Mouse (Mus musculus) splenic B cell, adult 2 months (primary cell): Measurements from ENCODE around the gene Ddx6.

Experiments used
- DNase-seq: peaks from one replicate; pipeline ENCODE4 v3.0.0-alpha.2; 2011; ENCODE audit warnings: low read depth, low spot score
- H3K27me3 ChIP-seq: 2 replicates; pipeline ENCODE4 v1.6.1; 2012; ENCODE audit warnings: mild to moderate bottlenecking, low read length, moderate library complexity, mixed read lengths; ENCODE audit not compliant: control insufficient read depth, poor library complexity, insufficient read depth, severe bottlenecking
- H3K36me3 ChIP-seq: 2 replicates; pipeline ENCODE4 v1.6.1; 2012; ENCODE audit warnings: mild to moderate bottlenecking, low read length, moderate library complexity, mixed read lengths; ENCODE audit not compliant: control insufficient read depth, poor library complexity, insufficient read depth, severe bottlenecking

Ddx6 gene

DNA sequence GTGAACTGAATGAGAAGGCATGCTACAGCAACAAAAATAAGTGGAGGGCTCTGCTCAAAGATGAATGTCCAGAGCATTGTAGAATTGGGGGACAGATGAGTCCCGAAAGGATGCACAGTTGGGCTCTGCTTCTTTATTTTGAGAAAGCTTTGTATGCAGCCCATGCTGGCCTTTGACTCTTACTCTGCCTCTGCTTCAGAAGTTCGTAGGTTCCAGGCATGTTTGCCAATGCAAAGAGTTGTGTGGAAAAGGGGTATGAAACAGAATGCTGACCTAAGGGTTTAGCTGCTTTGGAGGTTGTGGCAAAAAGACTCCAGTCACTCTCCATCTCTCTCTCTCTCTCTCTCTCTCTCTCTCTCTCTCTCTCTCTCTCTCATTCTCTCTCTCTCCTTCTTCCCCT, 36.9 kb downstream of the Ddx6 start:
- H3K27me3 ChIP-seq = no peaks in the 10 kb centered on the region
- no peak for DNase-seq
- H3K36me3 ChIP-seq = peaks cover 17% of the 10 kb centered on the region

- no peaks in the 10 kb centered on the region for H3K27me3 ChIP-seq
- H3K36me3 ChIP-seq = peaks cover 8% of the 10 kb centered on the region; the same call in 1 of the 2 replicates
- DNase-seq = no peak
These were observed 38.4 kb downstream of the Ddx6 start for GRCm38 (mm10) chr9:44643103-44643502.

DNA sequence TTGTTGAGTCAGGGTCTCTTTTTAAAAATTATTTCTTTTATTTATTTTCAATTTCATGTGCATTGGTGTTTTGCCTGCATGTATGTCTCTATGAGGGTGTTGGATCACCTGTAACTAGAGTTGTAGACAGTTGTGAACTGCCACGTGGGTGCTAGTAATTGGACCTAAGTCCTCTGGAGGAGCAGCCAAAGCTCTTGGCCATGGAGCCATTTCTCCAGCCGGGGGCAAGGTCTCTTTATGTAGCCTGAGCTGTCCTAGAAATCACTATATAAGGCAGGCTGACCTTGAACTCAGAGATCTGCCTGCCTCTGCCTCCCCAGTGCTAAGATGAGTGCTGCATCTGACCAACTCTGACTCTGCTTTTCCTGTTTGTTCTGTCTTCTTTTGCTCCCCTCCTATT, 39.5 kb downstream of the Ddx6 start:
- no peaks in the 10 kb centered on the region for H3K27me3 ChIP-seq
- H3K36me3 ChIP-seq = 0 out of 2 replicates have a peak, but pooled peaks cover 2% of the 10 kb centered on the region
- DNase-seq = no peak

- DNase-seq = peak; percentile 47
- no peaks in the 10 kb centered on the region for H3K27me3 ChIP-seq
These were observed 40.8 kb downstream of the Ddx6 start for GRCm38 (mm10) chr9:44645481-44645880.

DNA sequence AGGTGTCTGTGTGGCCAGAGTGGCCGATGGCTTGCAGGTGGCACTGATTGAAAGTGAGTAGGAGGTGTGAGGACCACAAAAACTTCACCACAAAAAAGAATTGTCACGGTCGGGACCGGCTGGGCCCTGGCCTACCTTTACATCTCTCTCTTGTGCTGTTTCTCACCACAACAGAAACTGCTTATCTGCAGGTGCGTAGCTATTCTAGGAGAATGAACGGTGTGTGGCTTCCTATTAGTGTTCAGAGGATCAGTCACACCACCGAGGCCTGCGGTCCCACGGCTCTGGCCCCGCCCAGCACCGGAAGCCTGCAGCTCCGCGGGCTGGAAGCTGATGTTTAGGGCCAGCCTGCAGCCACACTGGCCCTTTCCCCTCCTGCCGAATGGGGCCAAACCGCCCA, 41.2 kb downstream of the Ddx6 start:
- no peaks in the 10 kb centered on the region for H3K27me3 ChIP-seq

More at GRCm38 (mm10) chr9:44645481-44645880, 40.8 kb downstream of the Ddx6 start:
- no peaks in the 10 kb centered on the region for H3K36me3 ChIP-seq

DNA sequence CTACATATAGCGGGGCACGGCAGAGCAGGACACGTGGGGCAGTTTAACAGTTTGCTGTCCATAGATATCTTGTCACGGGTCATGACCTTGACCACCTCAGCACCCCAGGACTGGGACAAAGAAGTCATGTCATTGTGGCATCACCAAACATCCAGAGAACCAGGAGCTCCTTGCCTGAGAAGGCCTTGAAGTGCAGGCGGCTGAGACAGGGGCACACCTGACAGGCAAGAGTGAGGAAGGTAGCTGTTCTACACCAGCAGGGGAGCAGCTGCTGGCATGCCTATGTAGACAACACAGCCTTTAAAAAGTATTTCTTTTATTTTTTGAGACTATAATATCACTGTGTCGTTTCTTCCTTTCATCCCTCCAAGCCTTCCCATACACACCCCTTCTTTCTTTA, 41.7 kb downstream of the Ddx6 start:
- peak; percentile 47 for DNase-seq
- Histone ChIP-seq H3K27me3 (no peaks in the 10 kb centered on the region), H3K36me3 (no peaks in the 10 kb centered on the region)

More for the DNA sequence above, 41.2 kb downstream of the Ddx6 start:
- no peaks in the 10 kb centered on the region for H3K36me3 ChIP-seq
- peak; percentile 83 for DNase-seq

GRCm38 (mm10) chr9:44647026-44647425, 42.3 kb downstream of the Ddx6 start:
- DNase-seq = peak; percentile 42
- Histone ChIP-seq H3K27me3 (no peaks in the 10 kb centered on the region), H3K36me3 (no peaks in the 10 kb centered on the region)

- DNase-seq = no peak
- Histone ChIP-seq H3K27me3 (no peaks in the 10 kb centered on the region), H3K36me3 (no peaks in the 10 kb centered on the region)
These were observed 43.0 kb downstream of the Ddx6 start for GRCm38 (mm10) chr9:44647656-44648055.

DNA sequence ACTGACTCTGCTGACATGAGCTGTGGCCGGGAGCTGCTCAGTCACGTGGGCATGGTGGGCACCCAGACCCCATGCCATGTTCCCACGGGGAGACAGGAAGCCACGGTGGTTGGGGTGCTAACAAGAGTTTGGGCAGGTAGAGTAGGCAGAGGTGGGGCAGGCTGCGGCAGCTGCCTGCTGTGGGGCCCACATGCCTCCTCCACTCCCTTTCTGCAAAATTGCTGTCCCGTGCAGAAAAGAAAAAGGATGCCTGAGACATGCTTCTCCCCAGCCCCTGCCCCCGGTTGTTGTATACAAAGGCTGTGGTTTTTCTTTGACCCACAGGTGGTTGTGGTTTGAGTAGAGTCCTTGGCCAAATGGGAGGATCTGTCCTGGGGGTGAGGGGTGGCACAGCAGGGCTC, 44.2 kb downstream of the Ddx6 start:
- no peaks in the 10 kb centered on the region for H3K27me3 ChIP-seq
- H3K36me3 ChIP-seq = no peaks in the 10 kb centered on the region
- peak; percentile 32 for DNase-seq

GRCm38 (mm10) chr9:44652027-44652426, 47.3 kb downstream of the Ddx6 start:
- DNase-seq = peak; percentile 84
- H3K27me3 ChIP-seq = no peaks in the 10 kb centered on the region
- H3K36me3 ChIP-seq = no peaks in the 10 kb centered on the region

- no peaks in the 10 kb centered on the region for H3K27me3 ChIP-seq
- DNase-seq = no peak
These were observed 49.2 kb downstream of the Ddx6 start for GRCm38 (mm10) chr9:44653896-44654295.

DNA sequence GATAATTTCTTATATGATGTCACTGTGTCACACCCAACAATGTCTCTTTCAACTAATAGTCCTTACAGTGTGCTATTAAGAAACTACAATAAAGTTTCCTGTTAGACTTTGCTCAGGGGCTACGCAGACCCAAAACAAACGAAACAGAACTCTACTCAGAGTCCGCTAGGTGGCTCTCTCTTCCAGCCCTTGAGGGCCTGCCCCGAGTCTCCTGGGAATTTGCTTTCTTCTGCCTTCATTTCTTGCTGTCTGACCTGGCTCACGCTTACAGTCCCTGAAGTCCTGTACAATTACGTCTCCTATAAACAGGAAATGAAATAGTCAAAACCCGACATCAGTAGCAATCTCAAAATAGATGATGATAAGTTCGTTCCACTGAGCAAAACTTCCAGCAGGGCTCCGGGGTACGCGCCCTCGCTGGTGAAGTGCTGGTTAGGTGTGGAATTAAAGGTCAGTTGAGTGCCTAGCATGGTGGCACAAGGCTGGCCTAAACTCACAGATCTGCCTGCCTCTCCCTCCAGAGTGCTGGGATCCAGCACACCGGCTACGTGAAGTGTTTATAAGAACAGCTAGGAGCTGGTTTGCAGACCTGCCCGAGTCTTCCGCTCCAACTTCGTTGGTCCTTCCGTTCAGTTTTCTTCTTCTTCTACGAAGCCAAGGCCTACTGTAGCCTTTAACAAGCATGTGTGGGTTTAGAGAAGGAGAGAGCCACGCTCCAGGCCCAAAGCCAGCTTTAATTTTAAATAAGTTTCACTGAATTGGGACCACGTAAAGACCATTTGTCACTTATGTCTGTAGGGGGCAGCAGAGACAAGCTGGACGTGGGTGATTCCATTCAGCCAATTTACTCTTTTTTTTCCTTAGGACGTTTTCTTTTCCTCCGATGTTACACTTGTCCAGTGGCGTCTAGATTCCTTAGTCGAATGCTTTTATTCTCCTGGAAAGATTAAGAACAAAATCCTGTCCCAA, 50.7 kb downstream of the Ddx6 start:
- H3K27me3 ChIP-seq = no peaks in the 10 kb centered on the region; the same call in 1 of the 2 replicates
- no peaks in the 10 kb centered on the region for H3K36me3 ChIP-seq
- peak; percentile 91 for DNase-seq

More at GRCm38 (mm10) chr9:44653896-44654295, 49.2 kb downstream of the Ddx6 start:
- H3K36me3 ChIP-seq = no peaks in the 10 kb centered on the region

GRCm38 (mm10) chr9:44663706-44664105, 59.0 kb downstream of the Ddx6 start:
- Histone ChIP-seq H3K36me3 (no peaks in the 10 kb centered on the region), H3K27me3 (no peaks in the 10 kb centered on the region; the same call in 1 of the 2 replicates)
- no peak for DNase-seq

- no peaks in the 10 kb centered on the region for H3K27me3 ChIP-seq
- DNase-seq = no peak
- H3K36me3 ChIP-seq = no peaks in the 10 kb centered on the region
These were observed 66.7 kb downstream of the Ddx6 start for GRCm38 (mm10) chr9:44671416-44671815.

GRCm38 (mm10) chr9:44672291-44672865, 67.7 kb downstream of the Ddx6 start:
- Histone ChIP-seq H3K36me3 (no peaks in the 10 kb centered on the region), H3K27me3 (no peaks in the 10 kb centered on the region)
- no peak for DNase-seq
